Mouse (Mus musculus) MEL (cell line): ENCODE results near the gene Nrxn3. TPM values are rescaled to one million over a fixed set of nuclear protein-coding genes. Genes with fewer than 3 reads are reported as not detected.

ENCODE experiments used
- DNase-seq: peaks from one replicate; pipeline ENCODE4 v3.0.0; 2011; ENCODE audit warnings: low read depth, low spot score
- H3K27ac ChIP-seq: 2 replicates; pipeline ENCODE4 v1.5.1; 2012; ENCODE audit warnings: low read depth, mild to moderate bottlenecking, control low read depth, low read length, moderate library complexity; ENCODE audit not compliant: control insufficient read depth
- H3K27me3 ChIP-seq, 2 experiments: fragments of 150-350 bp in 1 of 2; sonication (generic) in 1 of 2; 2 replicates each; pipeline ENCODE4 v1.6.1; 2012; ENCODE audit warnings: low read length in 2 of 2, mild to moderate bottlenecking in 2 of 2, improper control_type of control experiment in 1 of 2, moderate library complexity in 1 of 2; ENCODE audit not compliant: insufficient read depth in 2 of 2, control insufficient read depth in 1 of 2
- H3K36me3 ChIP-seq, 2 experiments: 2 replicates each; pipeline ENCODE4 v1.6.1; 2012 to 2014; ENCODE audit warnings: low read length in 2 of 2, improper control_type of control experiment in 1 of 2, inconsistent platforms in 1 of 2, mild to moderate bottlenecking in 1 of 2; ENCODE audit not compliant: insufficient read depth in 2 of 2, control insufficient read depth in 1 of 2
- H3K4me1 ChIP-seq, 2 experiments: fragments of 150-350 bp in 1 of 2; sonication (generic) in 1 of 2; 2 replicates each; pipeline ENCODE4 v1.6.1; 2012; ENCODE audit warnings: low read length in 2 of 2, improper control_type of control experiment in 1 of 2, mild to moderate bottlenecking in 1 of 2; ENCODE audit not compliant: insufficient read depth in 2 of 2, control insufficient read depth in 1 of 2
- H3K4me3 ChIP-seq, 2 experiments: fragments of 150-350 bp in 1 of 2; sonication (generic) in 1 of 2; 2 replicates each; pipeline ENCODE4 v1.5.1; 2012; ENCODE audit warnings: low read depth in 2 of 2, low read length in 2 of 2, mild to moderate bottlenecking in 2 of 2, moderate library complexity in 2 of 2, control low read depth in 1 of 2, improper control_type of control experiment in 1 of 2; ENCODE audit not compliant: control insufficient read depth in 1 of 2, insufficient read depth in 1 of 2
- H3K79me2 ChIP-seq: 2 replicates; pipeline ENCODE4 v1.6.1; 2012; ENCODE audit warnings: mild to moderate bottlenecking, low read length, moderate library complexity; ENCODE audit not compliant: control insufficient read depth, poor library complexity, insufficient read depth
- H3K9ac ChIP-seq: 2 replicates; pipeline ENCODE4 v1.6.1; 2012; ENCODE audit warnings: low read depth, mild to moderate bottlenecking, control low read depth, low read length, moderate library complexity; ENCODE audit not compliant: control insufficient read depth, poor library complexity, severe bottlenecking
- H3K9me3 ChIP-seq: fragments of 150-350 bp; sonication (generic); replicated peaks from 2 replicates; pipeline ENCODE4 v1.6.1; 2012; ENCODE audit warnings: mild to moderate bottlenecking, low read length, improper control_type of control experiment, moderate library complexity; ENCODE audit not compliant: insufficient read depth
- BHLHE40 ChIP-seq: IDR thresholded peaks from 2 replicates; pipeline ENCODE4 v1.6.1; 2012; ENCODE audit warnings: low read depth, mild to moderate bottlenecking, inconsistent platforms, low read length, improper control_type of control experiment, borderline replicate concordance
- CHD2 ChIP-seq: IDR thresholded peaks from 2 replicates; pipeline ENCODE4 v1.6.1; 2011; ENCODE audit warnings: low read length, improper control_type of control experiment
- E2F4 ChIP-seq: IDR thresholded peaks from 2 replicates; pipeline ENCODE4 v1.6.1; 2011; ENCODE audit warnings: low read depth, low read length, improper control_type of control experiment, borderline replicate concordance
- ELF1 ChIP-seq: IDR thresholded peaks from 2 replicates; pipeline ENCODE4 v1.6.1; 2014; ENCODE audit warnings: low read depth, mild to moderate bottlenecking, inconsistent platforms, low read length, improper control_type of control experiment, moderate library complexity
- EP300 ChIP-seq, 2 experiments: IDR thresholded peaks; 2 replicates each; pipeline ENCODE4 v1.6.1; 2011; ENCODE audit warnings: improper control_type of control experiment in 2 of 2, low read length in 2 of 2, low read depth in 1 of 2, mild to moderate bottlenecking in 1 of 2
- ETS1 ChIP-seq: IDR thresholded peaks from 2 replicates; pipeline ENCODE4 v1.6.1; 2012; ENCODE audit warnings: low read depth, mild to moderate bottlenecking, inconsistent platforms, low read length, improper control_type of control experiment, moderate library complexity
- JUND ChIP-seq: IDR thresholded peaks from 2 replicates; pipeline ENCODE4 v1.6.1; 2011; ENCODE audit warnings: low read depth, mild to moderate bottlenecking, improper control_type of control experiment, low read length
- KAT2A ChIP-seq: conservative IDR thresholded peaks from 2 replicates; pipeline ENCODE4 v1.6.1; 2012; ENCODE audit warnings: low read depth, low read length, improper control_type of control experiment, inconsistent platforms
- MAFK ChIP-seq: IDR thresholded peaks from 2 replicates; pipeline ENCODE4 v1.6.1; 2011; ENCODE audit warnings: low read depth, mild to moderate bottlenecking, low read length, improper control_type of control experiment, borderline replicate concordance
- MAZ ChIP-seq: IDR thresholded peaks from 2 replicates; pipeline ENCODE4 v1.6.1; 2012; ENCODE audit warnings: low read depth, mild to moderate bottlenecking, inconsistent platforms, low read length, improper control_type of control experiment
- MXI1 ChIP-seq: IDR thresholded peaks from 2 replicates; pipeline ENCODE4 v1.6.1; 2011; ENCODE audit warnings: mild to moderate bottlenecking, low read depth, low read length, improper control_type of control experiment
- MYB ChIP-seq: IDR thresholded peaks from 2 replicates; pipeline ENCODE4 v1.6.1; 2011; ENCODE audit warnings: mild to moderate bottlenecking, low read depth, low read length, improper control_type of control experiment
- MYC ChIP-seq: IDR thresholded peaks from 2 replicates; pipeline ENCODE4 v1.6.1; 2011; ENCODE audit warnings: low read depth, mild to moderate bottlenecking, low read length, improper control_type of control experiment, moderate library complexity
- NELFE ChIP-seq: IDR thresholded peaks from 2 replicates; pipeline ENCODE4 v1.6.1; 2011; ENCODE audit warnings: low read depth, low read length, improper control_type of control experiment
- POLR2A ChIP-seq, 2 experiments: IDR thresholded peaks; 2 replicates each; pipeline ENCODE4 v1.6.1; 2011 to 2012; ENCODE audit warnings: low read length in 2 of 2, mild to moderate bottlenecking in 2 of 2, control low read depth in 1 of 2, improper control_type of control experiment in 1 of 2, low read depth in 1 of 2, moderate library complexity in 1 of 2; ENCODE audit not compliant: control insufficient read depth in 1 of 2, insufficient read depth in 1 of 2, poor library complexity in 1 of 2
- POLR2AphosphoS2 ChIP-seq: IDR thresholded peaks from 2 replicates; pipeline ENCODE4 v1.6.1; 2011; ENCODE audit warnings: low read length, improper control_type of control experiment
- POLR2AphosphoS5 ChIP-seq: IDR thresholded peaks from 2 replicates; pipeline ENCODE4 v1.6.1; 2012; ENCODE audit warnings: low read depth, borderline replicate concordance, mild to moderate bottlenecking, inconsistent platforms, low read length, moderate library complexity, mixed read lengths
- RCOR1 ChIP-seq: IDR thresholded peaks from 2 replicates; pipeline ENCODE4 v1.6.1; 2012; ENCODE audit warnings: low read depth, mild to moderate bottlenecking, inconsistent platforms, low read length, improper control_type of control experiment
- SIN3A ChIP-seq: IDR thresholded peaks from 2 replicates; pipeline ENCODE4 v1.6.1; 2012; ENCODE audit warnings: low read length, improper control_type of control experiment, inconsistent platforms
- SMC3 ChIP-seq: IDR thresholded peaks from 2 replicates; pipeline ENCODE4 v1.6.1; 2011; ENCODE audit warnings: low read depth, low read length, improper control_type of control experiment
- TAL1 ChIP-seq: IDR thresholded peaks from 2 replicates; pipeline ENCODE4 v1.6.1; 2012; ENCODE audit warnings: mild to moderate bottlenecking, inconsistent platforms, low read length, moderate library complexity, mixed read lengths
- TBP ChIP-seq: IDR thresholded peaks from 2 replicates; pipeline ENCODE4 v1.8.0; 2011; ENCODE audit warnings: low read depth, low read length, improper control_type of control experiment
- TCF12 ChIP-seq: IDR thresholded peaks from 2 replicates; pipeline ENCODE4 v1.6.1; 2014; ENCODE audit warnings: low read depth, mild to moderate bottlenecking, inconsistent platforms, low read length, improper control_type of control experiment, moderate library complexity
- UBTF ChIP-seq: IDR thresholded peaks from 2 replicates; pipeline ENCODE4 v1.6.1; 2012; ENCODE audit warnings: low read depth, mild to moderate bottlenecking, inconsistent platforms, low read length, improper control_type of control experiment, moderate library complexity, borderline replicate concordance; ENCODE audit not compliant: insufficient read depth
- USF2 ChIP-seq, 2 experiments: IDR thresholded peaks; 2 replicates each; pipeline ENCODE4 v1.6.1; 2011 to 2012; ENCODE audit warnings: improper control_type of control experiment in 2 of 2, low read length in 2 of 2, borderline replicate concordance in 1 of 2, inconsistent platforms in 1 of 2, low read depth in 1 of 2, mild to moderate bottlenecking in 1 of 2; ENCODE audit not compliant: insufficient read depth in 1 of 2
- ZNF384 ChIP-seq: IDR thresholded peaks from 2 replicates; pipeline ENCODE4 v1.6.1; 2012; ENCODE audit warnings: low read depth, mild to moderate bottlenecking, inconsistent platforms, low read length, improper control_type of control experiment
- polyA plus RNA-seq, 2 experiments: library from polyadenylated mRNA; stranded (reverse) in 1 of 2; unstranded in 1 of 2; fragments of >175 nt in 1 of 2; fragments of >200 nt in 1 of 2; gene quantifications; 2 replicates each; pipeline versions ENCODE4 v1.2.1 to v1.2.4; 2012; ENCODE audit warnings: low replicate concordance in 2 of 2, low read depth in 1 of 2; ENCODE audit not compliant: insufficient read length in 2 of 2, insufficient read depth in 1 of 2, missing spikeins in 1 of 2
- total RNA-seq: library from RNA; depleted of rRNA; stranded (reverse); fragments of 300-350 nt; gene quantifications from 2 replicates; pipeline ENCODE4 v1.2.3, GENCODE M21; 2012

The Nrxn3 gene
- total and polyA plus RNA-seq, 3 experiments, result not detected

DNA sequence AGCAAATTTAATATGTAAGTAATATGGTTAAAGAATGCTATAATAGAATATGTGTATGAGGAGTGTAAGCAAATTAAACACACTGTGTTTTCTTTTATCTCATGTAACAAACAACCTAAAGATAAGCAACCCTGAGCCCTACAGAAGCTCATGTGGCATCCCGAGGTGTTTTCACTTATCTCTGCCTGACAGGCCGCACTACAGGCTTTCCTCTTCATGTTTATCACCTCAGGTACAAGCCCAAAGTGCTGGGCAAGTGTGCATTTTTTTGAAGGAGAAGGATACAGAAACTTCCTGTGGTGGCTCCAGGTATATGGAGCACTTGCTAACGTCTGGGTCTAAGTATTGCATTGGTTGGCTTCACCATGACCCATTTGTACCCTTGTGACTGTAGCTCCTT lies 998.3 kb downstream of the Nrxn3 start:
- H3K79me2 ChIP-seq, result no peaks in the 10 kb centered on the region
- TF ChIP-seq SIN3A (no peak), POLR2A (IDR thresholded peaks at IDR 0.05; ENCODE audit: control insufficient read depth in 1 of 2, insufficient read depth in 1 of 2, low read depth in 1 of 2, low read length in 2 of 2, poor library complexity in 1 of 2) (no peak), POLR2AphosphoS2 (no peak), RCOR1 (no peak), SMC3 (no peak), POLR2AphosphoS5 (no peak), CHD2 (no peak), ETS1 (no peak), KAT2A (no peak), MXI1 (no peak), BHLHE40 (no peak), MAFK (no peak), USF2 (IDR thresholded peaks at IDR 0.05; ENCODE audit: borderline replicate concordance in 1 of 2, insufficient read depth in 1 of 2, low read depth in 1 of 2, low read length in 2 of 2) (no peak), E2F4 (no peak), ELF1 (no peak), TCF12 (no peak), MAZ (no peak), UBTF (no peak), TBP (no peak), ZNF384 (no peak)
- DNase-seq, result no peak
- no peak overlapping the region for H3K9ac ChIP-seq
- H3K27me3 ChIP-seq, result no peaks in the 10 kb centered on the region
- no peaks in the 10 kb centered on the region for H3K9me3 ChIP-seq
- H3K4me3 ChIP-seq, result no peak overlapping the region
- H3K4me1 ChIP-seq, result no peaks in the 10 kb centered on the region
- no peak overlapping the region for H3K27ac ChIP-seq
- no peaks in the 10 kb centered on the region for H3K36me3 ChIP-seq

DNA sequence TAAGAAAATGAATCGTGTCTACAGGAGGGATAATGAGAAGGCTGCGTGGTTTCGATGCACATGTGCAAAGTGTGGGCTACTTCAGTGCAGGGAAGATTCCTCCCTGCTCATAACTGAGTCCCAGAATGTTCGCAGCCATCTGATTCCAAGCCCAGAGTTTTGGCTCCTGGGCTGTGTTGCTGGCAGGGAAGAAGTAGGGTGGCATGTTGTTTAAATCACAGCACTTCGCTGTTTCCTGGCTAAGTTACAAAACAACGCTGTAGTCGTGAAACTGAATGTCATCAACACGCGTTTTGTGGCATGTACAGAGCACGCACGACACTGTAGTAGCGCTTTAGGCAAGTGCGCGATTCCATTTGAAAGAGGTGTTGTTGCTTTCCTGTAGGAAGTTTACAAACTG lies 999.8 kb downstream of the Nrxn3 start:
- Histone ChIP-seq H3K36me3 (no peaks in the 10 kb centered on the region), H3K9me3 (no peaks in the 10 kb centered on the region), H3K4me1 (no peaks in the 10 kb centered on the region), H3K27ac (no peak overlapping the region), H3K79me2 (no peaks in the 10 kb centered on the region), H3K9ac (no peak overlapping the region), H3K4me3 (no peak overlapping the region), H3K27me3 (no peaks in the 10 kb centered on the region)
- DNase-seq, result no peak
- no peak for TF ChIP-seq POLR2AphosphoS5
- TF ChIP-seq NELFE, result no peak
- TF ChIP-seq BHLHE40, result no peak
- no peak for TF ChIP-seq SMC3
- TF ChIP-seq EP300 (IDR thresholded peaks at IDR 0.05; ENCODE audit: low read depth in 1 of 2, low read length in 2 of 2), result no peak
- TF ChIP-seq JUND, result no peak
- TF ChIP-seq E2F4, result no peak
- TF ChIP-seq ELF1, result no peak
- no peak for TF ChIP-seq TBP
- TF ChIP-seq TAL1, result no peak
- no peak for TF ChIP-seq MYC
- TF ChIP-seq TCF12, result no peak
- TF ChIP-seq MYB, result no peak
- TF ChIP-seq POLR2AphosphoS2, result no peak
- no peak for TF ChIP-seq KAT2A
